Mouse (Mus musculus) forebrain, embryonic 10.5 days (tissue): ENCODE results near the gene Capg. TPM values are rescaled to one million over a fixed set of nuclear protein-coding genes. Genes with fewer than 3 reads are reported as not detected.

Experiments used
- DNase-seq: peaks from one replicate; pipeline ENCODE4 v3.0.0-alpha.2; 2017; ENCODE audit warnings: low spot score; ENCODE audit errors: extremely low spot score
- H3K27ac ChIP-seq: fragments of 300-500 bp; sonication (generic); 2 replicates; pipeline ENCODE4 v1.5.1; 2016; ENCODE audit warnings: mild to moderate bottlenecking
- H3K27me3 ChIP-seq: fragments of 300-500 bp; sonication (generic); 2 replicates; pipeline ENCODE4 v1.6.1; 2016; ENCODE audit warnings: mild to moderate bottlenecking; ENCODE audit not compliant: poor library complexity, severe bottlenecking
- H3K36me3 ChIP-seq: fragments of 300-500 bp; sonication (generic); replicated peaks from 2 replicates; pipeline ENCODE4 v1.6.1; 2016; ENCODE audit warnings: mild to moderate bottlenecking, moderate library complexity
- H3K4me1 ChIP-seq: fragments of 300-500 bp; sonication (generic); 2 replicates; pipeline ENCODE4 v1.6.1; 2016
- H3K4me3 ChIP-seq: fragments of 300-500 bp; sonication (generic); 2 replicates; pipeline ENCODE4 v1.5.1; 2016; ENCODE audit warnings: mild to moderate bottlenecking, moderate library complexity
- H3K9me3 ChIP-seq: fragments of 300-500 bp; sonication (generic); 2 replicates; pipeline ENCODE4 v1.6.1; 2016; ENCODE audit warnings: mild to moderate bottlenecking, moderate library complexity
- WGBS: fragments of 180-500 bp; shearing (Covaris S2); methylation state at CpG from one replicate; pipeline ENCODE4 v1.1.7; 2016; 5-methylcytosine and 5-hydroxymethylcytosine counted together
- polyA plus RNA-seq: library from polyadenylated mRNA; unstranded; fragments of >200 nt; fragmentation: Nextera tagmentation; extraction: Ambion mirVana; gene quantifications from 2 replicates; pipeline ENCODE4 v1.2.1, GENCODE M21; 2016

The Capg gene
- polyA plus RNA-seq, 1 experiment from 2014 or later = 10.5 TPM

DNA sequence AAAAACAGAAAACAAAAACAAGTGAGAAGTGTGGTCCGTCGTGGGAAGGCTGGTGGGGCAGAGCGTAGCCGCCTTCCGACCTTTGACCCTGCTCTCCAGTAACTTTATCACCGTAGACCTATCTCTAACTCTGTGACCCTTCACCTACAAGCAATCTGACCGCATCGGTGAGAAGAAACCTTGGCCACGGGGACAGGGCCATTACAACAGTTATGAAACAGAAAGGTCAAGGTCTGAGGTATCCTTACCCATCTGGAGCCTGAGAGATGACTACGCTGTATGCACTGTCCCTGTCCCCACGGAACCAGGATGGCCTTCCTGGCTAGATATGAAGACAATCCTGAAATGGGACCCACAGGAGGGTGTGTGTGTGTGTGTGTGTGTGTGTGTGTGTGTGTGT is 40.0 kb downstream of the Capg start:
- H3K27ac ChIP-seq = no peak overlapping the region
- WGBS = 87% methylated on average over 11 of the region's 11 CpGs
- no peaks in the 10 kb centered on the region for H3K27me3 ChIP-seq
- DNase-seq = no peak
- H3K4me1 ChIP-seq = peaks cover 6% of the 10 kb centered on the region; the same call in 1 of the 2 replicates
- no peak overlapping the region for H3K4me3 ChIP-seq
- H3K9me3 ChIP-seq = no peaks in the 10 kb centered on the region
- no peaks in the 10 kb centered on the region; the same call in 1 of the 2 replicates for H3K36me3 ChIP-seq

GRCm38 (mm10) chr6:72586701-72587100 is 42.5 kb downstream of the Capg start:
- no peak overlapping the region for H3K27ac ChIP-seq
- WGBS = 79% methylated on average over 3 of the region's 3 CpGs
- no peak for DNase-seq

GRCm38 (mm10) chr6:72588307-72588706 is 44.1 kb downstream of the Capg start:
- Histone ChIP-seq H3K36me3 (no peaks in the 10 kb centered on the region; the same call in 1 of the 2 replicates), H3K9me3 (no peaks in the 10 kb centered on the region), H3K27me3 (no peaks in the 10 kb centered on the region), H3K4me3 (no peak overlapping the region), H3K27ac (no peak overlapping the region), H3K4me1 (no peaks in the 10 kb centered on the region)
- DNase-seq = no peak

More at GRCm38 (mm10) chr6:72586701-72587100, 42.5 kb downstream of the Capg start:
- Histone ChIP-seq H3K36me3 (no peaks in the 10 kb centered on the region; the same call in 1 of the 2 replicates), H3K9me3 (no peaks in the 10 kb centered on the region), H3K27me3 (no peaks in the 10 kb centered on the region), H3K4me1 (peaks cover 3% of the 10 kb centered on the region; the same call in 1 of the 2 replicates), H3K4me3 (no peak overlapping the region)

DNA sequence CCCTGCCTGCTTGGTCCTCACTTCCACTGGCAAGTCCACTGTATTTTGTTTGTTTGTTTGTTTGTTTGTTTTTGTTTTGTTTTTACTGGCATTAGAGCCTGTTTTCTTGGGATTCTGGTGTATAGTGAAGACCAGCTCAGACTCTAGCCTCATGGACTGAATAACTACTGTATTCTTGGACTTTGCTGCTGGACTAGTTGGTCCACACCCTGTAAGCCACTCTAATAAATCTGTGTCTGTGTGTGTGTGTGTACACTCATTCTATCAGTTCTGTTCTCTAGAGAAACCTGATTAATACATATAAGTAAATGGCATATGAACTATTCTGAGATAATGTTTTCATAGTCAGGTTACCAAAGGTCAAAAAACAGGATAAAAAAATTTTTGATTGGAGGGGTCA is 45.9 kb downstream of the Capg start:
- Histone ChIP-seq H3K9me3 (no peaks in the 10 kb centered on the region), H3K27ac (no peak overlapping the region), H3K4me3 (no peak overlapping the region), H3K27me3 (no peaks in the 10 kb centered on the region), H3K4me1 (no peaks in the 10 kb centered on the region), H3K36me3 (no peaks in the 10 kb centered on the region)
- no peak for DNase-seq

DNA sequence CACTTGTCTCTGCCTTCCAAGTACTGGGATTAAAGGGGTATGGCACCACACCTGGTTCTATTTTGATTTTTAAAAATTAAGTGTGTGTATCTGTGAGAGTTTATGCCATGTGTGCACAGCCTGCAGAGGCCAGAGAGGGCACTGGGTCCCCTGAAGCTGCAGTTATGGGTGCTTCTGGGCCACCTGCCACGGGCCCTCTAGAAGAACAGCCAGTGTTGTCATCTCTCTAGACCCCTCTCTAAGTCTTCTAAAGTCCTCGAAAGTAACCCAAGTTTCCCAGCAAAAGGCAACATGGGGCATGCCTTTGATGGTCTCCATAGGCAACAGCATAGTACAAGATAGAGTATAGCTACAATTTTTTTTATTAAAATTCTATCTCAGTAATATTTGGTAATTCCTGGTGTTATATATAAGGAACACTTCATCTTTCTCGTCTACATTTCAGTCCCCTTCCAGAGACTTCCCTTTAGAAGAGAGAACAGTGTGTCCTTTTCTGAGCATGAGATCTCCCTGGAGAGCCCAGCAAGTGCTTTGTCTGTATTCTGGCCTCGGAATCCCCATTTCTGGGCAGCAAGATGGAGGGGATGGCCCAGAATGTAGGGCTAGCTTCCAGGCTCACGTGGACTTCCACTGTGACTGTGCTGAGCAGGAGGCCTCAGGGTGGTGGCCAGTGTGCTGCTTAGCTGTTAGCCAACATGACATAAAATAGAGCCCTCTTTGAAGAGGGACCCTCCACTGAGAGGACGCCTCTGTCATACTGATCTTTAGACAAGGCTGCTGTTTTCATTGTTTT is 49.0 kb downstream of the Capg start:
- Histone ChIP-seq H3K4me1 (peaks cover 12% of the 10 kb centered on the region), H3K9me3 (no peaks in the 10 kb centered on the region), H3K36me3 (no peaks in the 10 kb centered on the region), H3K27me3 (no peaks in the 10 kb centered on the region), H3K27ac (no peak overlapping the region), H3K4me3 (no peak overlapping the region)
- WGBS = 80% methylated on average over 6 of the region's 6 CpGs
- DNase-seq = no peak

DNA sequence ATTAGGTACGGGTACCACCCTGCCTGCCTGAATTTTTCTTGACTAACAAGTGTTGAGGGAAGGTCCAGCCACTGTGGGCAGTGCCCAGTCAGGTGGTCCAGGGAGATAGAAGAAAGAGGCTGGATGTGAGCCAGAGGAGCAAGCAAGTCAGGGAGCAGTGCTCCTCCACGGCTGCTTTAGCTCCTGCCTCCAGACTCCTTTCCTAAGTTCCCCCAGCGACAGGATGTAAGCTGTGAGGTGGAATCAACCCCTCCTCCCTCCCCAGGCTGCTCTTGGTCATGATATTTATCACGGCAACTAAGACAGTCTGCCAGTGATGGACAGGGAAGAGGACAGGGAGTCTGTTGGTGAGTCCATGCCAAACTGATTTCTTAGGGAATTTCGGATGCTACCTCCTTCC is 49.7 kb downstream of the Capg start:
- H3K9me3 ChIP-seq = no peaks in the 10 kb centered on the region
- WGBS = 69% methylated on average over 5 of the region's 5 CpGs
- no peaks in the 10 kb centered on the region for H3K27me3 ChIP-seq
- H3K27ac ChIP-seq = no peak overlapping the region
- no peak overlapping the region for H3K4me3 ChIP-seq
- DNase-seq = no peak
- H3K36me3 ChIP-seq = no peaks in the 10 kb centered on the region
- peaks cover 19% of the 10 kb centered on the region for H3K4me1 ChIP-seq

DNA sequence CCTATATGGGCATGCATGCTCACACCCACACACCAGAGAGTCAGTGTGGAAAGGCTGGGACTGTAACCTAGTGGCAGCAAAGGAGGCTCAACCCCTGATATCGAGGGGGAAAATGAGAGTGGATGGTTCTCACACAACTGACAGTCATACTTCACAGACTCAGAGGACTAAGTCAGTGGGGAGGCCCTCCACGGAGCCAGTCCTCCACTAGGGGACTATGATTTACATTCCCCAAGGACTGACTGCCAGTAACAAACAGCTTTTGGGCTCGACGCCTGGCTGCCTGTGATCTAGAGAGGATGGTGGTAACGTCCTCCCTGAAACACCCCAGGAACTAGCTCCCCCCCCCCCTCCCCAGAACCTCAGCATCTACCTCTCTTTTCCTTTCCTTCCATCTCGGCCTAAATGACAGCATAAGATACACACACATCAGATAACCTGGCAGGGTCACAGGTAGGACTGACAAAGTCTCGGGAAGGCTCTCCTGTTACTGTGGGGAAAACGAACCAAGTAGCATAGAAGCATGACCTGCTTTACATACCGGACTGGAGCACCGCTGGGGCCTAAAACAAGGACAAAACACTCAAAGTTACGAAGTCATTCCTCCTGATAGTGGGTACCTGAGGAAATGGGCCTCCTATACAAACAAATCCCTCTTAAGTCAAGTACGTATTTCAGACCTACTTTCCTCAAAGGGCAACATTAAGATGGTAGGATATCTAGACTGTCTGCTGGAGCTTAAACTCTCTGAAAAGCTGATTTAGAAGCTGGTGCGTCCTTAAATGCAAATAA is 53.1 kb downstream of the Capg start:
- 67% methylated on average over 13 of the region's 13 CpGs for WGBS

GRCm38 (mm10) chr6:72597956-72598753 is 54.0 kb downstream of the Capg start, which contains the start of the genes Elmod3 and Retsat:
Gene Elmod3, minus strand, starts transcription at chr6:72598413.
Gene Retsat, plus strand, starts transcription at chr6:72598475.
- Histone ChIP-seq H3K4me1 (peaks cover 23% of the 10 kb centered on the region), H3K27me3 (no peaks in the 10 kb centered on the region), H3K9me3 (no peaks in the 10 kb centered on the region), H3K36me3 (no peaks in the 10 kb centered on the region), H3K27ac (peak within 1 kb of the TSS; percentile 82), H3K4me3 (peak within 1 kb of the TSS; percentile 72)
- WGBS = 2% methylated on average over 38 of the region's 38 CpGs
- peak; percentile 89 for DNase-seq

More for the DNA sequence above, 53.1 kb downstream of the Capg start:
- no peaks in the 10 kb centered on the region for H3K27me3 ChIP-seq
- H3K36me3 ChIP-seq = no peaks in the 10 kb centered on the region
- peaks cover 23% of the 10 kb centered on the region for H3K4me1 ChIP-seq
- DNase-seq = no peak
- H3K4me3 ChIP-seq = peak overlapping the region; percentile 72
- H3K27ac ChIP-seq = peak overlapping the region; percentile 82; the same call in 1 of the 2 replicates
- no peaks in the 10 kb centered on the region for H3K9me3 ChIP-seq

GRCm38 (mm10) chr6:72598791-72599557 is 54.8 kb downstream of the Capg start:
- no peaks in the 10 kb centered on the region for H3K9me3 ChIP-seq
- H3K27ac ChIP-seq = peak overlapping the region; percentile 82
- WGBS = 54% methylated on average over 12 of the region's 12 CpGs

GRCm38 (mm10) chr6:72600216-72600615 is 56.0 kb downstream of the Capg start:
- Histone ChIP-seq H3K27me3 (no peaks in the 10 kb centered on the region), H3K4me1 (peaks cover 23% of the 10 kb centered on the region), H3K36me3 (peaks cover 19% of the 10 kb centered on the region), H3K4me3 (no peak overlapping the region), H3K27ac (no peak overlapping the region), H3K9me3 (no peaks in the 10 kb centered on the region)
- DNase-seq = no peak
- 80% methylated on average over 6 of the region's 6 CpGs for WGBS

More at GRCm38 (mm10) chr6:72598791-72599557, 54.8 kb downstream of the Capg start:
- no peak for DNase-seq
- peaks cover 6% of the 10 kb centered on the region; the same call in 1 of the 2 replicates for H3K36me3 ChIP-seq
- no peaks in the 10 kb centered on the region for H3K27me3 ChIP-seq
- peaks cover 23% of the 10 kb centered on the region for H3K4me1 ChIP-seq
- peak overlapping the region; percentile 72 for H3K4me3 ChIP-seq

GRCm38 (mm10) chr6:72600771-72601170 is 56.6 kb downstream of the Capg start:
- no peak for DNase-seq
- Histone ChIP-seq H3K27me3 (no peaks in the 10 kb centered on the region), H3K27ac (no peak overlapping the region), H3K4me1 (peaks cover 23% of the 10 kb centered on the region), H3K36me3 (peaks cover 23% of the 10 kb centered on the region), H3K9me3 (no peaks in the 10 kb centered on the region), H3K4me3 (no peak overlapping the region)
- 90% methylated on average over 12 of the region's 12 CpGs for WGBS

DNA sequence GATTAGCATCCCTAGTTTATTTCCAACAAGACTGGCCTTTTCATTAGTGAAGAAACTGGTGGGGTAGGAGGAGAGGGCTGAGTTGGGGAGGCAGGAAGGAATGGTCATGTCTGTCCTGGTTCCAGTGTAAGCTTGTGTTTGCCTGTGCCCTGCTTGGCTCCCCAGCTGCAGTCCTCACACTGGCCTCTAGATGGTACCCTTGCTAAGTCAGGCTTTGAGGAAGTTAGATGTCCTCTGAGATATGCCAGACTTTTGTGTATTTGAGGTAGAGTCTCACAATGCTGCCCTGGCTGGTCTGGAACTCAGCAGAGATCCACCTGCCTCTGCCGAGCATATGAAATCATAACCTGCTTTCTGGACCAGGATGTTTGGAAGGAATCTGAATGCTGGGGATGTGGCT is 57.5 kb downstream of the Capg start:
- Histone ChIP-seq H3K9me3 (no peaks in the 10 kb centered on the region), H3K36me3 (peaks cover 33% of the 10 kb centered on the region), H3K4me3 (no peak overlapping the region), H3K27ac (no peak overlapping the region), H3K27me3 (no peaks in the 10 kb centered on the region), H3K4me1 (peaks cover 23% of the 10 kb centered on the region)
- 67% methylated on average over 1 of the region's 1 CpGs for WGBS
- peak; percentile 54 for DNase-seq
